Mouse (Mus musculus): Measurements from ENCODE around the gene Gm13276. TPM values are rescaled to one million over a fixed set of nuclear protein-coding genes. Genes with fewer than 3 reads are reported as not detected.

The Gm13276 gene
- not detected in 2 replicates for polyA plus RNA-seq (2012; rRNA removed)

DNA sequence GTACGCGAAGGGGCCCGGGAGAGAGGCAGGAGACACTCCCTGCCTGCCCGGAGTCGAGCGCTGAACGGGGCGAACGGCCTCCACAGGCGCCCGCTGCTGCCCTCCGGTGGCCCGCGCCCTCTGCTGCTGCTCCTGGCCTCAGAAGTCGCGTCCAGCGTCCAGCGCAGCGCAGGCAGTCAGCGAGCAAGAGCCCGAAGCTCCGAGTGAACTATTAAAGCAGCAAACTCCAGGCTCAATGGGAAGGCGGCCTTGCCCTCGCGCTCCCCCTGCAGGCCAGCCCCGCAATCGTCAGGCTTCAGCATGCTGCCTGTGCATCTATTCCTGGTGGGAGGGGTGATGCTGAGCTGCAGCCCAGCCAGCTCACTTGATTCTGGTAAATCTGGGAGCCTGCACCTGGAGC is at the start of gene Gm13276:
Gene Gm13276 (plus strand): TSS at position 301 of the 400 bp plus-strand sequence.

DNA sequence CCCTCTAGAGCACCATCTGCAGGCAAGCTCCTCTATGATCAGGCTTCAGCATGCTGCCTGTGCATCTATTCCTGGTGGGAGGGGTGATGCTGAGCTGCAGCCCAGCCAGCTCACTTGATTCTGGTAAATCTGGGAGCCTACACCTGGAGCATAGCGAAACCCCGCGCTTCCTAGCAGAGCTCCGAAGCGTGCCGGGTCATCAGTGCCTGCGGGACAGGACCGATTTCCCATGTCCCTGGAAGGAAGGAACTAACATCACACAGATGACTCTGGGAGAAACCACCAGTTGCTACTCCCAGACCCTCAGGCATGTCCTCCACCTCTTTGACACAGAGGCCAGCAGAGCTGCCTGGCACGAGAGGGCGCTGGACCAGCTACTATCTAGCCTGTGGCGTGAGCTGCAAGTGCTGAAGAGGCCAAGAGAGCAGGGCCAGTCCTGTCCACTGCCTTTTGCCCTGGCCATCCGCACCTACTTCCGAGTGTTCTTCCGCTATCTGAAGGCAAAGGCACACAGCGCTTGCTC is 30.6 kb upstream of the Gm13276 start, which contains the start of gene Gm13271:
Gene Gm13271 (plus strand): TSS at position 51 of the 523 bp plus-strand sequence.

DNA sequence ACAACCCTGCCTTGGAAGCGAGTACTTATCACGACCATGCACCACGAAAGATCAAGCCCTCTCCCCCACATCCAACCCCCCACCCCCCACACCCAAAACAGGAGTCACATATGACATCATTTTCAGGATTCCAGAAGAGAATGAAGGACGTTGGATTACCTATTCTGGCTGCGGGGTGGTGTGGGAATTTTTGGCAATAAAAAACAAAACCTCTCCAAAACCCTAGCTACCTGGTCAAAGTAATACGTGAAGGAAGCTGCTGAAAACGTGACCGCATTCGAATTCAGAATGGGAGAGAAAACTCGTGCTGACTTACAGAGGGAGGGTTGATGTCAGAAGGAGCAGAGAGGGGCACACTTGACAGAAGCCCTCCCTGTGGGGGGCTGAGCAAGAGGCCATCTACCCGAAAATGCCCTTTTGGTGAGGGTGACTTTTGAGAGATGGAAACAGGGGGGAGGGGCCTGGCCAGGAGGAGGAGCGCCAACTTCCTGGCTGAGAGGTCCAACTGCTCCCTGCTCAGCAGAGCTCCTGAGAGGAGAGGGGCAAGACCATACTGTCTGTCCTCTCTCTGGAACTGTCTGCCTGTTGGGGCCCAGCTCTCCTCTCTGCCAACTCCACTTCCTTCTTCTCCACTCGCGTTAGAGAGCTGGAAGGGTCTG is 25.8 kb upstream of the Gm13276 start, which contains the start of gene Gm13283:
Gene Gm13283 (plus strand): TSS at position 510 of the 659 bp plus-strand sequence.

DNA sequence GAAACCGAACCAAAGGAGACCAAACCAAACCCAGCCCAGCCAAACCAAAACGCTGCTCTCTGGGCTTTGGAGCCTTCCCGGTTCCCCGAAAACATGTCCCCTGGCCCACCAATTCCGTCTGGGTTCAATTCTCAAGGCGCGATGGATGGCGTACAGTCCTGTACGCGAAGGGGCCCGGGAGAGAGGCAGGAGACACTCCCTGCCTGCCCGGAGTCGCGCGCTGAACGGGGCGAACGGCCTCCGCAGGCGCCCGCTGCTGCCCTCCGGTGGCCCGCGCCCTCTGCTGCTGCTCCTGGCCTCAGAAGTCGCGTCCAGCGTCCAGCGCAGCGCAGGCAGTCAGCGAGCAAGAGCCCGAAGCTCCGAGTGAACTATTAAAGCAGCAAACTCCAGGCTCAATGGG is 12.0 kb upstream of the Gm13276 start, which contains the start of gene Gm13290:
Gene Gm13290 (plus strand): TSS at position 301 of the 400 bp plus-strand sequence.

DNA sequence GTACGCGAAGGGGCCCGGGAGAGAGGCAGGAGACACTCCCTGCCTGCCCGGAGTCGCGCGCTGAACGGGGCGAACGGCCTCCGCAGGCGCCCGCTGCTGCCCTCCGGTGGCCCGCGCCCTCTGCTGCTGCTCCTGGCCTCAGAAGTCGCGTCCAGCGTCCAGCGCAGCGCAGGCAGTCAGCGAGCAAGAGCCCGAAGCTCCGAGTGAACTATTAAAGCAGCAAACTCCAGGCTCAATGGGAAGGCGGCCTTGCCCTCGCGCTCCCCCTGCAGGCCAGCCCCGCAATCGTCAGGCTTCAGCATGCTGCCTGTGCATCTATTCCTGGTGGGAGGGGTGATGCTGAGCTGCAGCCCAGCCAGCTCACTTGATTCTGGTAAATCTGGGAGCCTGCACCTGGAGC is 8.9 kb upstream of the Gm13276 start, which contains the start of gene Gm13289:
Gene Gm13289 (plus strand): TSS at position 301 of the 400 bp plus-strand sequence.

DNA sequence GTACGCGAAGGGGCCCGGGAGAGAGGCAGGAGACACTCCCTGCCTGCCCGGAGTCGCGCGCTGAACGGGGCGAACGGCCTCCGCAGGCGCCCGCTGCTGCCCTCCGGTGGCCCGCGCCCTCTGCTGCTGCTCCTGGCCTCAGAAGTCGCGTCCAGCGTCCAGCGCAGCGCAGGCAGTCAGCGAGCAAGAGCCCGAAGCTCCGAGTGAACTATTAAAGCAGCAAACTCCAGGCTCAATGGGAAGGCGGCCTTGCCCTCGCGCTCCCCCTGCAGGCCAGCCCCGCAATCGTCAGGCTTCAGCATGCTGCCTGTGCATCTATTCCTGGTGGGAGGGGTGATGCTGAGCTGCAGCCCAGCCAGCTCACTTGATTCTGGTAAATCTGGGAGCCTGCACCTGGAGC is 6.0 kb upstream of the Gm13276 start, which contains the start of gene Gm13272:
Gene Gm13272 (plus strand): TSS at position 301 of the 400 bp plus-strand sequence.

DNA sequence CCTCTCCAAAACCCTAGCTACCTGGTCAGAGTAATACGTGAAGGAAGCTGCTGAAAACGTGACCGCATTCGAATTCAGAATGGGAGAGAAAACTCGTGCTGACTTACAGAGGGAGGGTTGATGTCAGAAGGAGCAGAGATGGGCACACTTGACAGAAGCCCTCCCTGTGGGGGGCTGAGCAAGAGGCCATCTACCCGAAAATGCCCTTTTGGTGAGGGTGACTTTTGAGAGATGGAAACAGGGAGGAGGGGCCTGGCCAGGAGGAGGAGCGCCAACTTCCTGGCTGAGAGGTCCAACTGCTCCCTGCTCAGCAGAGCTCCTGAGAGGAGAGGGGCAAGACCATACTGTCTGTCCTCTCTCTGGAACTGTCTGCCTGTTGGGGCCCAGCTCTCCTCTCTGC is 3.7 kb upstream of the Gm13276 start, which contains the start of gene Ifnz:
Gene Ifnz (plus strand): TSS at position 301 of the 400 bp plus-strand sequence.

DNA sequence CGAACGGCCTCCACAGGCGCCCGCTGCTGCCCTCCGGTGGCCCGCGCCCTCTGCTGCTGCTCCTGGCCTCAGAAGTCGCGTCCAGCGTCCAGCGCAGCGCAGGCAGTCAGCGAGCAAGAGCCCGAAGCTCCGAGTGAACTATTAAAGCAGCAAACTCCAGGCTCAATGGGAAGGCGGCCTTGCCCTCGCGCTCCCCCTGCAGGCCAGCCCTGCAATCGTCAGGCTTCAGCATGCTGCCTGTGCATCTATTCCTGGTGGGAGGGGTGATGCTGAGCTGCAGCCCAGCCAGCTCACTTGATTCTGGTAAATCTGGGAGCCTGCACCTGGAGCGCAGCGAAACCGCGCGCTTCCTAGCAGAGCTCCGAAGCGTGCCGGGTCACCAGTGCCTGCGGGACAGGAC is 2.9 kb downstream of the Gm13276 start, which contains the start of gene Gm13277:
Gene Gm13277 (plus strand): TSS at position 231 of the 400 bp plus-strand sequence.

DNA sequence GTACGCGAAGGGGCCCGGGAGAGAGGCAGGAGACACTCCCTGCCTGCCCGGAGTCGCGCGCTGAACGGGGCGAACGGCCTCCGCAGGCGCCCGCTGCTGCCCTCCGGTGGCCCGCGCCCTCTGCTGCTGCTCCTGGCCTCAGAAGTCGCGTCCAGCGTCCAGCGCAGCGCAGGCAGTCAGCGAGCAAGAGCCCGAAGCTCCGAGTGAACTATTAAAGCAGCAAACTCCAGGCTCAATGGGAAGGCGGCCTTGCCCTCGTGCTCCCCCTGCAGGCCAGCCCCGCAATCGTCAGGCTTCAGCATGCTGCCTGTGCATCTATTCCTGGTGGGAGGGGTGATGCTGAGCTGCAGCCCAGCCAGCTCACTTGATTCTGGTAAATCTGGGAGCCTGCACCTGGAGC is 5.7 kb downstream of the Gm13276 start, which contains the start of gene Gm13278:
Gene Gm13278 (plus strand): TSS at position 301 of the 400 bp plus-strand sequence.

DNA sequence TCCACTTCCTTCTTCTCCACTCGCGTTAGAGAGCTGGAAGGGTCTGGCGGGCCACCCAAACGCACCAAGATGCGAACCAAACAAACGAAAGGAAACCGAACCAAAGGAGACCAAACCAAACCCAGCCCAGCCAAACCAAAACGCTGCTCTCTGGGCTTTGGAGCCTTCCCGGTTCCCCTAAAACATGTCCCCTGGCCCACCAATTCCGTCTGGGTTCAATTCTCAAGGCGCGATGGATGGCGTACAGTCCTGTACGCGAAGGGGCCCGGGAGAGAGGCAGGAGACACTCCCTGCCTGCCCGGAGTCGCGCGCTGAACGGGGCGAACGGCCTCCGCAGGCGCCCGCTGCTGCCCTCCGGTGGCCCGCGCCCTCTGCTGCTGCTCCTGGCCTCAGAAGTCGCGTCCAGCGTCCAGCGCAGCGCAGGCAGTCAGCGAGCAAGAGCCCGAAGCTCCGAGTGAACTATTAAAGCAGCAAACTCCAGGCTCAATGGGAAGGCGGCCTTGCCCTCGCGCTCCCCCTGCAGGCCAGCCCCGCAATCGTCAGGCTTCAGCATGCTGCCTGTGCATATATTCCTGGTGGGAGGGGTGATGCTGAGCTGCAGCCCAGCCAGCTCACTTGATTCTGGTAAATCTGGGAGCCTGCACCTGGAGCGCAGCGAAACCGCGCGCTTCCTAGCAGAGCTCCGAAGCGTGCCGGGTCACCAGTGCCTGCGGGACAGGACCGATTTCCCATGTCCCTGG is 8.6 kb downstream of the Gm13276 start, which contains the start of gene Gm13275:
Gene Gm13275 (plus strand): TSS at position 552 of the 740 bp plus-strand sequence.

DNA sequence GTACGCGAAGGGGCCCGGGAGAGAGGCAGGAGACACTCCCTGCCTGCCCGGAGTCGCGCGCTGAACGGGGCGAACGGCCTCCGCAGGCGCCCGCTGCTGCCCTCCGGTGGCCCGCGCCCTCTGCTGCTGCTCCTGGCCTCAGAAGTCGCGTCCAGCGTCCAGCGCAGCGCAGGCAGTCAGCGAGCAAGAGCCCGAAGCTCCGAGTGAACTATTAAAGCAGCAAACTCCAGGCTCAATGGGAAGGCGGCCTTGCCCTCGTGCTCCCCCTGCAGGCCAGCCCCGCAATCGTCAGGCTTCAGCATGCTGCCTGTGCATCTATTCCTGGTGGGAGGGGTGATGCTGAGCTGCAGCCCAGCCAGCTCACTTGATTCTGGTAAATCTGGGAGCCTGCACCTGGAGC is 11.6 kb downstream of the Gm13276 start, which contains the start of gene Gm13279:
Gene Gm13279 (plus strand): TSS at position 301 of the 400 bp plus-strand sequence.

DNA sequence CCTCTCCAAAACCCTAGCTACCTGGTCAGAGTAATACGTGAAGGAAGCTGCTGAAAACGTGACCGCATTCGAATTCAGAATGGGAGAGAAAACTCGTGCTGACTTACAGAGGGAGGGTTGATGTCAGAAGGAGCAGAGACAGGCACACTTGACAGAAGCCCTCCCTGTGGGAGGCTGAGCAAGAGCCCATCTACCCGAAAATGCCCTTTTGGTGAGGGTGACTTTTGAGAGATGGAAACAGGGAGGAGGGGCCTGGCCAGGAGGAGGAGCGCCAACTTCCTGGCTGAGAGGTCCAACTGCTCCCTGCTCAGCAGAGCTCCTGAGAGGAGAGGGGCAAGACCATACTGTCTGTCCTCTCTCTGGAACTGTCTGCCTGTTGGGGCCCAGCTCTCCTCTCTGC is 13.9 kb downstream of the Gm13276 start, which contains the start of gene Gm13285:
Gene Gm13285 (plus strand): TSS at position 301 of the 400 bp plus-strand sequence.

DNA sequence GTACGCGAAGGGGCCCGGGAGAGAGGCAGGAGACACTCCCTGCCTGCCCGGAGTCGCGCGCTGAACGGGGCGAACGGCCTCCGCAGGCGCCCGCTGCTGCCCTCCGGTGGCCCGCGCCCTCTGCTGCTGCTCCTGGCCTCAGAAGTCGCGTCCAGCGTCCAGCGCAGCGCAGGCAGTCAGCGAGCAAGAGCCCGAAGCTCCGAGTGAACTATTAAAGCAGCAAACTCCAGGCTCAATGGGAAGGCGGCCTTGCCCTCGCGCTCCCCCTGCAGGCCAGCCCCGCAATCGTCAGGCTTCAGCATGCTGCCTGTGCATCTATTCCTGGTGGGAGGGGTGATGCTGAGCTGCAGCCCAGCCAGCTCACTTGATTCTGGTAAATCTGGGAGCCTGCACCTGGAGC is 17.4 kb downstream of the Gm13276 start, which contains the start of gene Gm13287:
Gene Gm13287 (plus strand): TSS at position 301 of the 400 bp plus-strand sequence.

DNA sequence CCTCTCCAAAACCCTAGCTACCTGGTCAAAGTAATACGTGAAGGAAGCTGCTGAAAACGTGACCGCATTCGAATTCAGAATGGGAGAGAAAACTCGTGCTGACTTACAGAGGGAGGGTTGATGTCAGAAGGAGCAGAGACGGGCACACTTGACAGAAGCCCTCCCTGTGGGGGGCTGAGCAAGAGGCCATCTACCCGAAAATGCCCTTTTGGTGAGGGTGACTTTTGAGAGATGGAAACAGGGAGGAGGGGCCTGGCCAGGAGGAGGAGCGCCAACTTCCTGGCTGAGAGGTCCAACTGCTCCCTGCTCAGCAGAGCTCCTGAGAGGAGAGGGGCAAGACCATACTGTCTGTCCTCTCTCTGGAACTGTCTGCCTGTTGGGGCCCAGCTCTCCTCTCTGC is 19.7 kb downstream of the Gm13276 start, which contains the start of gene Gm13288:
Gene Gm13288 (plus strand): TSS at position 301 of the 400 bp plus-strand sequence.

DNA sequence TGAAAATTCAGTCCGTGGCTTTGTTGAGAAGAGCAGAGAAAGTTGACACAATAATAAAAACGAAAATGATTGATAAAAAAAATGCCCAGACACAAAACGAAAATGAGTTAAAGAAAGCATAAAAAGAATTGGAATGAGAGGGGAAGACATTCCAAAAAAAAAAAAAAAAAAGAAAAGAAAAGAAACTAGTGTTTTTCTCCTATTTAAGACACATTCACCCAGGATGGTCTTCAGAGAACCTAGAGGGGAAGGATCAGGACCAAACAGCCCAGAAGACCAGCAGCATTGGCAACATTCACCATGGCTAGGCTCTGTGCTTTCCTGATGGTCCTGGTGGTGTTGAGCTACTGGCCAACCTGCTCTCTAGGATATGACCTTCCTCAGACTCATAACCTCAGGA is 30.4 kb downstream of the Gm13276 start, which contains the start of gene Ifna7:
Gene Ifna7 (plus strand): TSS at position 301 of the 400 bp plus-strand sequence.

DNA sequence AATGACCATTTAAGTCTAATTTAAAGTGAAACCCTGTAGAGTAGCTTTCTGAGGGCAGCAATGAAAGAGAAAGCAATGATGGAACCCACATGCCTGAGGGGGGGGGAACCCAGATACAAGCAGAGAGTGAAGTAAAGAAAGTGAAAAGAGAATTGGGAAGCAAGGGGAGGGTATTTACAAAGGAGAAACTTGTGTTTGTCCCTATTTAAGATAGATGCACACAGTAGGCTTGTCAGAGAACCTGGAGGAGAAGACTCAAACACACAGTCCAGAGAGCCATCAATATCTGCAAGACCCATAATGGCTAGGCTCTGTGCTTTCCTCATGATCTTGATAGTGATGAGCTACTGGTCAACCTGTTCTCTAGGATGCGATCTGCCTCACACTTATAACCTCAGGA is 34.1 kb downstream of the Gm13276 start, which contains the start of gene Ifna11:
Gene Ifna11 (plus strand): TSS at position 301 of the 400 bp plus-strand sequence.

DNA sequence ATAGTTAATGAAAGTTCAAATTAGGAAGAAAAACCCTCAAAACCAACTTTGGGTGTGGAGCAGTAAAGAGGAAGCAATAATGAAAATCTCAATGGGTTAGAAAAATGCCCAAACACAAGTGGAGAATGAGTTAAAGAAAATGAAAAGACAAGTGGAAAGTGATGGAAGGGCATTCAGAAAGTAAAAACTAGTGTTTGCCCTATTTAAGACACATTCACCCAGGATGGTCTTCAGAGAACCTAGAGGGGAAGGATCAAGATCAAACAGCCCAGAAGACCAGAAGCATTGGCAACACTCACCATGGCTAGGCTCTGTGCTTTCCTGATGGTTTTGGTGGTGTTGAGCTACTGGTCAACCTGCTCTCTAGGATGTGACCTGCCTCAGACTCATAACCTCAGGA is 41.6 kb downstream of the Gm13276 start, which contains the start of gene Ifna6:
Gene Ifna6 (plus strand): TSS at position 301 of the 400 bp plus-strand sequence.

DNA sequence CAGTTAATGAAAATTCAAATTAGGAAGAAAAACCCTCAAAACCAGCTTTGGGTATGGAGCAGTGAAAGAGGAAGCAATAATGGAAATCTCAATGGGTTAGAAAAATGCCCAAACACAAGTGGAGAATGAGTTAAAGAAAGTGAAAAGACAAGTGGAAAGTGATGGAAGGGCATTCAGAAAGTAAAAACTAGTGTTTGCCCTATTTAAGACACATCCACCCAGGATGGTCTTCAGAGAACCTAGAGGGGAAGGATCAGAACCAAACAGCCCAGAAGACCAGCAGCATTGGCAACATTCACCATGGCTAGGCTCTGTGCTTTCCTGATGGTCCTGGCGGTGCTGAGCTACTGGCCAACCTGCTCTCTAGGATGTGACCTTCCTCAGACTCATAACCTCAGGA is 49.7 kb downstream of the Gm13276 start, which contains the start of gene Ifna5:
Gene Ifna5 (plus strand): TSS at position 301 of the 400 bp plus-strand sequence.

Measured in liver, embryonic 18 days (tissue).